Mouse (Mus musculus): Measurements from ENCODE around the gene Galnt9.
A peak's percentile ranks its signal among the peaks of the same experiment; 100 is the strongest.

Gene Galnt9

GRCm38 (mm10) chr5:110589833-110590232 lies 45.7 kb downstream of the Galnt9 start:
- no peak for DNase-seq (ENCODE audit: low spot score)

GRCm38 (mm10) chr5:110594465-110594864 lies 50.3 kb downstream of the Galnt9 start:
- no peak for DNase-seq (ENCODE audit: low spot score)

GRCm38 (mm10) chr5:110595341-110595740 lies 51.2 kb downstream of the Galnt9 start:
- DNase-seq (ENCODE audit: low spot score): no peak

GRCm38 (mm10) chr5:110596086-110596780 lies 52.1 kb downstream of the Galnt9 start:
- no peak for DNase-seq (ENCODE audit: low spot score)

- peak; percentile 55 for DNase-seq (ENCODE audit: low spot score)
Measured at GRCm38 (mm10) chr5:110597502-110597901, 53.3 kb downstream of the Galnt9 start.

- peak; percentile 56 for DNase-seq (ENCODE audit: low spot score)
Measured at GRCm38 (mm10) chr5:110598298-110599095, 54.3 kb downstream of the Galnt9 start.

- no peak for DNase-seq (ENCODE audit: low spot score)
Measured at GRCm38 (mm10) chr5:110603016-110603685, 59.0 kb downstream of the Galnt9 start.

GRCm38 (mm10) chr5:110604311-110604710 lies 60.2 kb downstream of the Galnt9 start:
- DNase-seq (ENCODE audit: low spot score): no peak

GRCm38 (mm10) chr5:110605531-110606221 lies 61.5 kb downstream of the Galnt9 start:
- no peak for DNase-seq (ENCODE audit: low spot score)

- DNase-seq (ENCODE audit: low spot score): no peak
Measured at GRCm38 (mm10) chr5:110607767-110608166, 63.6 kb downstream of the Galnt9 start.

GRCm38 (mm10) chr5:110608336-110608735 lies 64.2 kb downstream of the Galnt9 start:
- DNase-seq (ENCODE audit: low spot score): no peak

- DNase-seq (ENCODE audit: low spot score): no peak
Measured at GRCm38 (mm10) chr5:110608941-110609340, 64.8 kb downstream of the Galnt9 start.

- DNase-seq (ENCODE audit: low spot score): no peak
Measured at GRCm38 (mm10) chr5:110609425-110609824, 65.3 kb downstream of the Galnt9 start.

GRCm38 (mm10) chr5:110609868-110610267 lies 65.7 kb downstream of the Galnt9 start:
- DNase-seq (ENCODE audit: low spot score): no peak

- no peak for DNase-seq (ENCODE audit: low spot score)
Measured at GRCm38 (mm10) chr5:110610484-110610883, 66.3 kb downstream of the Galnt9 start.

GRCm38 (mm10) chr5:110611435-110612158 lies 67.4 kb downstream of the Galnt9 start:
- DNase-seq (ENCODE audit: low spot score): no peak

GRCm38 (mm10) chr5:110619226-110619625 lies 75.1 kb downstream of the Galnt9 start:
- DNase-seq (ENCODE audit: low spot score): no peak

GRCm38 (mm10) chr5:110624319-110624718 lies 80.2 kb downstream of the Galnt9 start:
- DNase-seq (ENCODE audit: low spot score): no peak

- DNase-seq (ENCODE audit: low spot score): no peak
Measured at GRCm38 (mm10) chr5:110627351-110627750, 83.2 kb downstream of the Galnt9 start.

- no peak for DNase-seq (ENCODE audit: low spot score)
Measured at GRCm38 (mm10) chr5:110628156-110628555, 84.0 kb downstream of the Galnt9 start.

- peak; percentile 72 for DNase-seq (ENCODE audit: low spot score)
Measured at GRCm38 (mm10) chr5:110629525-110630120, 85.5 kb downstream of the Galnt9 start.

All from testis, postnatal 10 days (tissue).